Mouse (Mus musculus): ENCODE results near the gene Clock. TPM values are rescaled to one million over a fixed set of nuclear protein-coding genes. Genes with fewer than 3 reads are reported as not detected.

Gene Clock
- polyA plus RNA-seq, 1 experiment from 2014 or later: 10.4 TPM

DNA sequence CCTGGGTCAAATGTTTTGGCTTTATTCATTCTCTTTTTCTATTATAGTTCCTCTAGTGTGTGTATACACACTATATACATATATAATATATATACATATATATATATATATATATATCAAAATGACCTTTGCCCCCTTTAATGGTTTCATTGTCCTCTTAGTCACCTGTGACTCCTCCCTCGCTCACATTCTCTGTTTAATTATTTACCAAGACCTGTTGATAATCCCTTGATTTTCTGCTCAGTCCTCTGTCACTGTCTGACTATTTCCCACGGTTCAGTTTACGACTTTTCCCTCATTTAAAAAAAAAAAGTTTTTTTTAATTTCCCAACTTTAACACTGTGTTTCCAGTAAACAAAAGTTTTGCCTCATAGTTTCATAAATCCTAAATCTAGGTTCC, 1.7 kb upstream of the Clock start:
- no peaks in the 10 kb centered on the region for H3K36me3 ChIP-seq
- no peak for DNase-seq (ENCODE audit: low spot score)
- 76% methylated on average over 3 of the region's 3 CpGs for WGBS
- no peak overlapping the region for H3K27ac ChIP-seq
- H3K4me1 ChIP-seq (replicated peaks): peaks cover 30% of the 10 kb centered on the region
- no peak overlapping the region for H3K4me3 ChIP-seq
- H3K9me3 ChIP-seq: no peaks in the 10 kb centered on the region
- H3K27me3 ChIP-seq (ENCODE audit: insufficient read depth, poor library complexity, severe bottlenecking): no peaks in the 10 kb centered on the region

GRCm38 (mm10) chr5:76305616-76306015, 1.0 kb upstream of the Clock start:
- H3K36me3 ChIP-seq: no peaks in the 10 kb centered on the region
- peaks cover 30% of the 10 kb centered on the region for H3K4me1 ChIP-seq (replicated peaks)
- H3K4me3 ChIP-seq: peak overlapping the region; percentile 99
- H3K27ac ChIP-seq: peak overlapping the region; percentile 98; the same call in 1 of the 2 replicates
- DNase-seq (ENCODE audit: low spot score): peak; percentile 27
- 5% methylated on average over 8 of the region's 8 CpGs for WGBS
- H3K9me3 ChIP-seq: no peaks in the 10 kb centered on the region
- H3K27me3 ChIP-seq (ENCODE audit: insufficient read depth, poor library complexity, severe bottlenecking): no peaks in the 10 kb centered on the region

GRCm38 (mm10) chr5:76303745-76304451, 694 bp downstream of the Clock start:
- Histone ChIP-seq H3K9me3 (no peaks in the 10 kb centered on the region), H3K4me1 (replicated peaks) (peaks cover 30% of the 10 kb centered on the region), H3K27ac (peak overlapping the region; percentile 98), H3K27me3 (ENCODE audit: insufficient read depth, poor library complexity, severe bottlenecking) (no peaks in the 10 kb centered on the region), H3K4me3 (peak overlapping the region; percentile 99), H3K36me3 (no peaks in the 10 kb centered on the region)
- 1% methylated on average over 100 of the region's 100 CpGs for WGBS
- DNase-seq (ENCODE audit: low spot score): peak; percentile 74

- H3K4me1 ChIP-seq (replicated peaks): peaks cover 30% of the 10 kb centered on the region
- H3K4me3 ChIP-seq: peak overlapping the region; percentile 99
- H3K9me3 ChIP-seq: no peaks in the 10 kb centered on the region
- 7% methylated on average over 11 of the region's 11 CpGs for WGBS
- H3K27ac ChIP-seq: peak overlapping the region; percentile 98
- H3K27me3 ChIP-seq (ENCODE audit: insufficient read depth, poor library complexity, severe bottlenecking): no peaks in the 10 kb centered on the region
- H3K36me3 ChIP-seq: no peaks in the 10 kb centered on the region
- no peak for DNase-seq (ENCODE audit: low spot score)
Observed at GRCm38 (mm10) chr5:76303379-76303744, 1.2 kb downstream of the Clock start.

- Histone ChIP-seq H3K36me3 (no peaks in the 10 kb centered on the region), H3K9me3 (no peaks in the 10 kb centered on the region), H3K4me1 (replicated peaks) (peaks cover 30% of the 10 kb centered on the region), H3K27me3 (ENCODE audit: insufficient read depth, poor library complexity, severe bottlenecking) (no peaks in the 10 kb centered on the region), H3K4me3 (no peak overlapping the region), H3K27ac (no peak overlapping the region)
- WGBS: 96% methylated on average over 2 of the region's 2 CpGs
- DNase-seq (ENCODE audit: low spot score): no peak
Observed at GRCm38 (mm10) chr5:76302009-76302408, 2.6 kb downstream of the Clock start.

DNA sequence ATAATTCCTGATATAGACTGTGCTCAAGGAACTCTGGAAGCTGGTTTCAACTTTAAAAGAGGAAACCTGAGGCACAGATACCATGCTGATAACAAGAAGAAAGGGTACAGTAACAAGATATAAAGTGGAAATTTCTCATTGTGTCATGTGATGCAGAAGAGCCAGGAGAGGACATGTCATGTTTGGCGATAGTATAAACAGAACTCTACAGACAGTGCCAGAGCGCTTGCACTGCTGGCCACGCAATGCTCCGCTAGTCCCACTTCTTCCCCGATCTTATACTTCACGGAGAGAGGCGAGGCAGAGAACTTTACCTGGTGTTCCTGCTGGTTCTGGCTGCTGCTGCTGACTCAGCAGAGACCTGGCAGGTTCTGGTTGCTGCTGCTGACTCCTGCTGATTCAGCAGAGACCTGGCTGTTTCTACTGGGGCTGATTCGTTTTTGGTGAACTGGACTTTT, 15.3 kb downstream of the Clock start:
- Histone ChIP-seq H3K4me1 (replicated peaks) (no peaks in the 10 kb centered on the region; the same call in 1 of the 2 replicates), H3K4me3 (no peak overlapping the region), H3K27me3 (ENCODE audit: insufficient read depth, poor library complexity, severe bottlenecking) (no peaks in the 10 kb centered on the region), H3K36me3 (no peaks in the 10 kb centered on the region), H3K9me3 (no peaks in the 10 kb centered on the region), H3K27ac (no peak overlapping the region)
- WGBS: 87% methylated on average over 8 of the region's 8 CpGs
- no peak for DNase-seq (ENCODE audit: low spot score)

DNA sequence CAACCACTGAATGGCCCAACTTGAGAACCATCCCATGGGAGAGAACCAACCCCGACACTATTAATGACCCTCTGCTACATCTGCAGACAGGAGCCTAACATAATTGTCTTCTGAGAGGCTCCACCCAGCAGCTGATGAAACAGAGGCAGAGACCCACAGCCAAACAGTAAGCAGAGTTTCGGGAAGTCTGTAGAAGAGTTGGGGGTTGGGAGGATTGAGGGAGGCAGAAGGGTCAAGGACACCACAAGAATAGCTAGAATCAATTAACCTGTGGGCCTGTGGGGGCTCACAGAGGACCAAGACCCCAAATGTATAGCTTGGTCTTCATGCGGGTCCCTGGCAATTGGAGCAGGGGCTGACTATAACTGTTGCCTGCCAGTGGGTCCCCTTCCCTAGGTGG, 16.3 kb downstream of the Clock start:
- WGBS: 93% methylated on average over 3 of the region's 3 CpGs

GRCm38 (mm10) chr5:76287062-76287461, 17.5 kb downstream of the Clock start:
- Histone ChIP-seq H3K36me3 (no peaks in the 10 kb centered on the region), H3K4me1 (replicated peaks) (no peaks in the 10 kb centered on the region; the same call in 1 of the 2 replicates), H3K27me3 (ENCODE audit: insufficient read depth, poor library complexity, severe bottlenecking) (no peaks in the 10 kb centered on the region), H3K27ac (no peak overlapping the region), H3K9me3 (no peaks in the 10 kb centered on the region), H3K4me3 (no peak overlapping the region)
- 81% methylated on average over 5 of the region's 5 CpGs for WGBS
- DNase-seq (ENCODE audit: low spot score): no peak

More for the DNA sequence above, 16.3 kb downstream of the Clock start:
- DNase-seq (ENCODE audit: low spot score): no peak
- no peaks in the 10 kb centered on the region for H3K9me3 ChIP-seq
- H3K36me3 ChIP-seq: no peaks in the 10 kb centered on the region
- H3K4me1 ChIP-seq (replicated peaks): no peaks in the 10 kb centered on the region; the same call in 1 of the 2 replicates
- no peaks in the 10 kb centered on the region for H3K27me3 ChIP-seq (ENCODE audit: insufficient read depth, poor library complexity, severe bottlenecking)
- no peak overlapping the region for H3K4me3 ChIP-seq
- no peak overlapping the region for H3K27ac ChIP-seq

DNA sequence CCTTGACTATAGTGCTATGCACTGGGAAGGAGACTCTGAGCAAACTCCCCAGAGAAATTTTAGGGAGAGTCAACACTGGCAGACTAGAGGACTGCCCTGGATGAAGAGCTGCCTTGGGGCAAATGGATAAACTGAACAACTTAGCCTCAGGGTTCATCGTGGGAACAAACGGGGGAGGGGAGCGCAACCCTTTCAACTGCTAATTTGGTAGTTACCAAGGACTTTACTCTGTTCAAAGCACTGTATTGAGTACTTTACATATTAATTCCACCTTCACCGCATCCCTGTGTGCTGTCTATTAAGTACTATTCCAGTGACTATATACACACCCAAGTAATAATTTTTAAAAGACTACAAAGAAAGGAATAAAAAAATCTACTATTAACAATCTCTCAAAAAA, 18.9 kb downstream of the Clock start:
- DNase-seq (ENCODE audit: low spot score): no peak
- no peaks in the 10 kb centered on the region for H3K9me3 ChIP-seq
- H3K4me3 ChIP-seq: no peak overlapping the region
- H3K27me3 ChIP-seq (ENCODE audit: insufficient read depth, poor library complexity, severe bottlenecking): no peaks in the 10 kb centered on the region
- no peaks in the 10 kb centered on the region for H3K36me3 ChIP-seq
- 45% methylated on average over 4 of the region's 4 CpGs for WGBS
- H3K4me1 ChIP-seq (replicated peaks): no peaks in the 10 kb centered on the region; the same call in 1 of the 2 replicates
- H3K27ac ChIP-seq: no peak overlapping the region

DNA sequence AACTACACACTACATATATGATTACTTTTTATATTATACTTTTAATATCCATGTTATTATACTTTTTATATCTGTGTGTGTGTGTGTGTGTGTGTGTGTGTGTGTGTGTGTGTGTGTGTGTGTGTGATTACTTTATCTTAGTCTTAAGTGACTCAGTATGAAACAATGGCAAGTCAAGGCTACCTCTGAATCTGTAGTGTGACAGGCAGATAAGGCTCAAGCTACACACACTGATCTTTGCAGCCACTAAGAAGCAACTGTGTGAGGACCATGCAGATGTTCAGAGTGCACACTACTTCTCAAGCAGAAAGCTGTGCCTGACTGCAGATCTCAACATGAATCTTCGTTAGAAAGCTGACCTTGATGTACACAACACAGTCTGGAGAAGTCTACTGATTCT, 20.7 kb downstream of the Clock start:
- no peaks in the 10 kb centered on the region for H3K9me3 ChIP-seq
- DNase-seq (ENCODE audit: low spot score): no peak
- H3K36me3 ChIP-seq: no peaks in the 10 kb centered on the region
- no peak overlapping the region for H3K4me3 ChIP-seq
- no peak overlapping the region for H3K27ac ChIP-seq
- H3K27me3 ChIP-seq (ENCODE audit: insufficient read depth, poor library complexity, severe bottlenecking): no peaks in the 10 kb centered on the region
- WGBS: 92% methylated on average over 1 of the region's 1 CpGs
- no peaks in the 10 kb centered on the region; the same call in 1 of the 2 replicates for H3K4me1 ChIP-seq (replicated peaks)

- H3K4me3 ChIP-seq: no peak overlapping the region
- no peak overlapping the region for H3K27ac ChIP-seq
- 91% methylated on average over 4 of the region's 4 CpGs for WGBS
- H3K27me3 ChIP-seq (ENCODE audit: insufficient read depth, poor library complexity, severe bottlenecking): no peaks in the 10 kb centered on the region
- no peaks in the 10 kb centered on the region for H3K4me1 ChIP-seq (replicated peaks)
- H3K36me3 ChIP-seq: peaks cover 6% of the 10 kb centered on the region; the same call in 1 of the 2 replicates
- H3K9me3 ChIP-seq: no peaks in the 10 kb centered on the region
- no peak for DNase-seq (ENCODE audit: low spot score)
Observed at GRCm38 (mm10) chr5:76274977-76275376, 29.6 kb downstream of the Clock start.

DNA sequence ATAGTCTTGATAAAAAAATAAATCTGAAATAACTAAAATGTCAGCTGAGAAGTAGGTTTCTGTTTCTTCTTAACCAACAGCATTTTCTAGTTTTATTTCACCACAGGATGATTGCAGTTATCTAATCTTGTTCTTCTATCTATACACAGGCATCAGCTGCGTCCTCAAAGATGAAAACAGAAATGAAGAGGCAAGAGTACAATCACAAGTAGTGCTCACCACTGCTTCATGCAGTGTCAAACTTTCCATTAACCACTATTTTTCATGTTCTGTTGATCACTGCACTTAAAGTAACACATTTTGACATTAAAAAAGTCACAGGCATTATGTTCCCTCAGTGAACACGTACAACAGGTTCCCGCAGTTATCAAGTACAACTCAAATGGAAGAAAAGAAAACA, 53.6 kb downstream of the Clock start:
- Histone ChIP-seq H3K27ac (no peak overlapping the region), H3K9me3 (no peaks in the 10 kb centered on the region), H3K27me3 (ENCODE audit: insufficient read depth, poor library complexity, severe bottlenecking) (no peaks in the 10 kb centered on the region), H3K4me3 (no peak overlapping the region), H3K4me1 (replicated peaks) (no peaks in the 10 kb centered on the region), H3K36me3 (peaks cover 20% of the 10 kb centered on the region)
- DNase-seq (ENCODE audit: low spot score): no peak
- WGBS: 92% methylated on average over 3 of the region's 3 CpGs

DNA sequence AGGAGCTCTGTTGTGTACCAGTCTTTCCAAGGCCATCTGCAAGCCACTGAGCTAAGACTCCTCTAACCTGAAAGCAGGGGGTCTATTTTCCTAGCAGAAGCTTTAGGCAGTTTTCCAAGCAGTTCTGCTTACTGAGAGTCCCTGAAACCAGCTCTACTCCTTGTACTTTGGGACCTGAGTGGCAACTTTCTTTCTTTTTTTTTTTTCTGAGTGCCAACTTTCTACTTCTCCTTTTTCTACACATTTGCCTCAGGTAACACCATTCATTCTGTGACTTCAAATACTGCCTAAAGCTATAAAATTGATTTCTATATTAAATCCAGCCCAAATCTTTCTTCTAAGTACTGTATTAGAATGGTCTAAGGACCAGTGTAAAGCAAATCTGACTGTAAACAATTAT, 58.1 kb downstream of the Clock start:
- no peak for DNase-seq (ENCODE audit: low spot score)
- Histone ChIP-seq H3K4me1 (replicated peaks) (no peaks in the 10 kb centered on the region), H3K4me3 (no peak overlapping the region), H3K27ac (no peak overlapping the region), H3K27me3 (ENCODE audit: insufficient read depth, poor library complexity, severe bottlenecking) (no peaks in the 10 kb centered on the region), H3K36me3 (peaks cover 25% of the 10 kb centered on the region), H3K9me3 (no peaks in the 10 kb centered on the region)

All from hindbrain, embryonic 10.5 days (tissue).